Mouse (Mus musculus): Measurements from ENCODE around the gene Celsr3. TPM values are rescaled to one million over a fixed set of nuclear protein-coding genes. Genes with fewer than 3 reads are reported as not detected.
A peak's percentile ranks its signal among the peaks of the same experiment; 100 is the strongest.

Celsr3 gene
- polyA plus RNA-seq, 1 experiment from 2014 or later = 16.8 TPM

GRCm38 (mm10) chr9:108853635-108854240, 27.6 kb downstream of the Celsr3 start:
- H3K9ac ChIP-seq (ENCODE audit: low read depth, low read length) = peak overlapping the region; percentile 74
- WGBS = 3% methylated on average over 25 of the region's 25 CpGs
- peak overlapping the region; percentile 96 for H3K4me2 ChIP-seq (replicated peaks; ENCODE audit: low read depth, low read length)
- peak overlapping the region; percentile 76 for H3K4me3 ChIP-seq (ENCODE audit: low read depth, low read length)
- no peaks in the 10 kb centered on the region for H3K27me3 ChIP-seq (ENCODE audit: control insufficient read depth, insufficient read depth, low read length)
- H3K9me3 ChIP-seq (ENCODE audit: control insufficient read depth, low read length) = no peaks in the 10 kb centered on the region
- H3K4me1 ChIP-seq (replicated peaks; ENCODE audit: control insufficient read depth, insufficient read depth, low read length) = 0 out of 2 replicates have a peak, but pooled peaks cover 4% of the 10 kb centered on the region
- H3K27ac ChIP-seq (ENCODE audit: low read depth, low read length) = peak overlapping the region; percentile 68
- ATAC-seq (ENCODE audit: low FRiP score) (peak; percentile 92), DNase-seq (ENCODE audit: low spot score) (peak; percentile 92)
- 0 out of 2 replicates have a peak, but pooled peaks cover 5% of the 10 kb centered on the region for H3K36me3 ChIP-seq (ENCODE audit: control insufficient read depth, insufficient read depth, low read length)

- under 1% methylated on average over 26 of the region's 28 CpGs for WGBS
- Histone ChIP-seq H3K9ac (ENCODE audit: low read depth, low read length) (peak overlapping the region; percentile 74), H3K4me1 (replicated peaks; ENCODE audit: control insufficient read depth, insufficient read depth, low read length) (0 out of 2 replicates have a peak, but pooled peaks cover 4% of the 10 kb centered on the region), H3K9me3 (ENCODE audit: control insufficient read depth, low read length) (no peaks in the 10 kb centered on the region), H3K4me2 (replicated peaks; ENCODE audit: low read depth, low read length) (peak overlapping the region; percentile 96), H3K27ac (ENCODE audit: low read depth, low read length) (peak overlapping the region; percentile 68), H3K27me3 (ENCODE audit: control insufficient read depth, insufficient read depth, low read length) (no peaks in the 10 kb centered on the region), H3K4me3 (ENCODE audit: low read depth, low read length) (peak overlapping the region; percentile 76), H3K36me3 (ENCODE audit: control insufficient read depth, insufficient read depth, low read length) (no peaks in the 10 kb centered on the region)
- ATAC-seq (ENCODE audit: low FRiP score) (peak; percentile 75), DNase-seq (ENCODE audit: low spot score) (peak; percentile 84)
These were observed 28.1 kb downstream of the Celsr3 start for GRCm38 (mm10) chr9:108854241-108854696.

- 64% methylated on average over 5 of the region's 5 CpGs for WGBS
- Histone ChIP-seq H3K36me3 (ENCODE audit: control insufficient read depth, insufficient read depth, low read length) (no peaks in the 10 kb centered on the region), H3K27me3 (ENCODE audit: control insufficient read depth, insufficient read depth, low read length) (no peaks in the 10 kb centered on the region), H3K9ac (ENCODE audit: low read depth, low read length) (no peak overlapping the region), H3K9me3 (ENCODE audit: control insufficient read depth, low read length) (no peaks in the 10 kb centered on the region), H3K4me3 (ENCODE audit: low read depth, low read length) (no peak overlapping the region), H3K27ac (ENCODE audit: low read depth, low read length) (no peak overlapping the region), H3K4me2 (replicated peaks; ENCODE audit: low read depth, low read length) (no peak overlapping the region), H3K4me1 (replicated peaks; ENCODE audit: control insufficient read depth, insufficient read depth, low read length) (0 out of 2 replicates have a peak, but pooled peaks cover 4% of the 10 kb centered on the region)
- DNase-seq (ENCODE audit: low spot score) (no peak), ATAC-seq (ENCODE audit: low FRiP score) (no peak)
These were observed 29.2 kb downstream of the Celsr3 start for GRCm38 (mm10) chr9:108855335-108855734.

GRCm38 (mm10) chr9:108858792-108859527, 32.8 kb downstream of the Celsr3 start:
- Histone ChIP-seq H3K4me3 (ENCODE audit: low read depth, low read length) (no peak overlapping the region), H3K9ac (ENCODE audit: low read depth, low read length) (no peak overlapping the region), H3K4me1 (replicated peaks; ENCODE audit: control insufficient read depth, insufficient read depth, low read length) (0 out of 2 replicates have a peak, but pooled peaks cover 2% of the 10 kb centered on the region), H3K9me3 (ENCODE audit: control insufficient read depth, low read length) (no peaks in the 10 kb centered on the region), H3K27ac (ENCODE audit: low read depth, low read length) (no peak overlapping the region), H3K4me2 (replicated peaks; ENCODE audit: low read depth, low read length) (no peak overlapping the region), H3K27me3 (ENCODE audit: control insufficient read depth, insufficient read depth, low read length) (no peaks in the 10 kb centered on the region), H3K36me3 (ENCODE audit: control insufficient read depth, insufficient read depth, low read length) (0 out of 2 replicates have a peak, but pooled peaks cover 2% of the 10 kb centered on the region)
- no peak for ATAC-seq (ENCODE audit: low FRiP score)
- no peak for DNase-seq (ENCODE audit: low spot score)
- 80% methylated on average over 8 of the region's 8 CpGs for WGBS

Other genes with a start within 250 kb of the Celsr3 start
- 114 and 124 TPM in 2 replicates for gene Wdr6, start 247.6 kb upstream of the Celsr3 start, polyA plus RNA-seq (2014; fragmentation: Nextera tagmentation; extraction: Ambion mirVana)
- 6.7 and 8.6 TPM in 2 replicates for gene P4htm, start 228.7 kb upstream of the Celsr3 start, polyA plus RNA-seq (2014; fragmentation: Nextera tagmentation; extraction: Ambion mirVana)
- 41.6 and 49.1 TPM in 2 replicates for gene Arih2, start 176.9 kb upstream of the Celsr3 start, polyA plus RNA-seq (2014; fragmentation: Nextera tagmentation; extraction: Ambion mirVana)
- gene Slc25a20, start 164.2 kb upstream of the Celsr3 start, polyA plus RNA-seq (2014; fragmentation: Nextera tagmentation; extraction: Ambion mirVana) = 22.8 and 27.5 TPM in 2 replicates
- 45.0 and 52.0 TPM in 2 replicates for gene Prkar2a, start 137.0 kb upstream of the Celsr3 start, polyA plus RNA-seq (2014; fragmentation: Nextera tagmentation; extraction: Ambion mirVana)
- gene Ip6k2, start 42.5 kb upstream of the Celsr3 start, polyA plus RNA-seq (2014; fragmentation: Nextera tagmentation; extraction: Ambion mirVana) = 122 and 136 TPM in 2 replicates
- 10.5 and 13.0 TPM in 2 replicates for gene Nckipsd, start 18.0 kb upstream of the Celsr3 start, polyA plus RNA-seq (2014; fragmentation: Nextera tagmentation; extraction: Ambion mirVana)
- gene Slc26a6, start 27.0 kb downstream of the Celsr3 start, polyA plus RNA-seq (2014; fragmentation: Nextera tagmentation; extraction: Ambion mirVana) = 9.8 and 13.7 TPM in 2 replicates
- 0.22 and 0.60 TPM in 2 replicates for gene Tmem89, start 88.3 kb downstream of the Celsr3 start, polyA plus RNA-seq (2014; fragmentation: Nextera tagmentation; extraction: Ambion mirVana)
- gene Uqcrc1, start 110.3 kb downstream of the Celsr3 start, polyA plus RNA-seq (2014; fragmentation: Nextera tagmentation; extraction: Ambion mirVana) = 354 and 388 TPM in 2 replicates
- gene Col7a1, start 127.3 kb downstream of the Celsr3 start, polyA plus RNA-seq (2014; fragmentation: Nextera tagmentation; extraction: Ambion mirVana) = 1.2 and 2.6 TPM in 2 replicates
- not detected in 2 replicates for gene Ucn2, start 159.7 kb downstream of the Celsr3 start, polyA plus RNA-seq (2014; fragmentation: Nextera tagmentation; extraction: Ambion mirVana)
- gene Pfkfb4, start 165.5 kb downstream of the Celsr3 start, polyA plus RNA-seq (2014; fragmentation: Nextera tagmentation; extraction: Ambion mirVana) = 10.9 and 12.8 TPM in 2 replicates
- gene Shisa5, start 212.2 kb downstream of the Celsr3 start, polyA plus RNA-seq (2014; fragmentation: Nextera tagmentation; extraction: Ambion mirVana) = 33.4 and 34.1 TPM in 2 replicates
- gene Trex1, start 233.4 kb downstream of the Celsr3 start, polyA plus RNA-seq (2014; fragmentation: Nextera tagmentation; extraction: Ambion mirVana) = 7.5 and 9.7 TPM in 2 replicates
- 26.0 TPM in 2 replicates for gene Atrip, start 247.8 kb downstream of the Celsr3 start, polyA plus RNA-seq (2014; fragmentation: Nextera tagmentation; extraction: Ambion mirVana)

Measured in hindbrain, embryonic 11.5 days (tissue).